Mouse (Mus musculus) gastrocnemius, postnatal 4 days (tissue): Measurements from ENCODE around the gene Sema3a. TPM values are rescaled to one million over a fixed set of nuclear protein-coding genes. Genes with fewer than 3 reads are reported as not detected.
"Not testable (repeated sequence)": the region's sequence is repeated elsewhere in the genome, so short reads cannot be mapped to it uniquely, and the experiment has no call there.

Source experiments
- DNase-seq, 2 experiments: peaks; one replicate each; pipeline ENCODE4 v3.0.0; 2021 to 2022; ENCODE audit warnings: low spot score in 2 of 2, mixed read lengths in 2 of 2
- total RNA-seq, 2 experiments: library from RNA; stranded (reverse); gene quantifications; 2 replicates each; pipeline ENCODE4 v1.2.3; 2021

The Sema3a gene
- total RNA-seq, 2 experiments from 2014 or later, result 19.7 to 20.3 TPM

- no peak for DNase-seq
Observed at GRCm38 (mm10) chr5:13416960-13417710, 291.9 kb downstream of the Sema3a start.

- no peak for DNase-seq
Observed at GRCm38 (mm10) chr5:13421276-13421925, 296.2 kb downstream of the Sema3a start.

GRCm38 (mm10) chr5:13428702-13429101 lies 303.5 kb downstream of the Sema3a start:
- DNase-seq, result peak in 1 of 2 experiments; percentile 8

- DNase-seq, result no peak
Observed at GRCm38 (mm10) chr5:13431827-13432226, 306.6 kb downstream of the Sema3a start.

GRCm38 (mm10) chr5:13432574-13432973 lies 307.4 kb downstream of the Sema3a start:
- no peak for DNase-seq

- DNase-seq, result no peak
Observed at GRCm38 (mm10) chr5:13433303-13433702, 308.1 kb downstream of the Sema3a start.

- no peak for DNase-seq
Observed at GRCm38 (mm10) chr5:13441112-13441511, 315.9 kb downstream of the Sema3a start.

GRCm38 (mm10) chr5:13460182-13461001 lies 335.2 kb downstream of the Sema3a start:
- no peak for DNase-seq

GRCm38 (mm10) chr5:13468856-13469255 lies 343.6 kb downstream of the Sema3a start:
- no peak for DNase-seq

GRCm38 (mm10) chr5:13469401-13469800 lies 344.2 kb downstream of the Sema3a start:
- no peak for DNase-seq

- peak in 1 of 2 experiments; percentile 41 for DNase-seq
Observed at GRCm38 (mm10) chr5:13470057-13470905, 345.1 kb downstream of the Sema3a start.

- DNase-seq, result no peak
Observed at GRCm38 (mm10) chr5:13477653-13478052, 352.4 kb downstream of the Sema3a start.

- no peak for DNase-seq
Observed at GRCm38 (mm10) chr5:13488671-13489070, 363.5 kb downstream of the Sema3a start.

GRCm38 (mm10) chr5:13495967-13496366 lies 370.8 kb downstream of the Sema3a start:
- not testable (repeated sequence) for DNase-seq

GRCm38 (mm10) chr5:13499835-13500234 lies 374.6 kb downstream of the Sema3a start:
- DNase-seq, result no peak

- no peak for DNase-seq
Observed at GRCm38 (mm10) chr5:13505839-13506499, 380.8 kb downstream of the Sema3a start.

GRCm38 (mm10) chr5:13509163-13509562 lies 383.9 kb downstream of the Sema3a start:
- no peak for DNase-seq

- no peak for DNase-seq
Observed at GRCm38 (mm10) chr5:13517018-13517417, 391.8 kb downstream of the Sema3a start.

GRCm38 (mm10) chr5:13525597-13525996 lies 400.4 kb downstream of the Sema3a start:
- DNase-seq, result no peak

GRCm38 (mm10) chr5:13527037-13527464 lies 401.8 kb downstream of the Sema3a start:
- DNase-seq, result no peak
